Mouse (Mus musculus) forebrain, postnatal 0 days (tissue): ENCODE measurements around the gene Fcgrt. TPM values are rescaled to one million over a fixed set of nuclear protein-coding genes. Genes with fewer than 3 reads are reported as not detected.
"Not testable (repeated sequence)": the region's sequence is repeated elsewhere in the genome, so short reads cannot be mapped to it uniquely, and the experiment has no call there.

Experiments used
- ATAC-seq: fragments of 200-750 bp; cut with Nextera tagmentation; 2 replicates; pipeline ENCODE4 v1.8.0; 2017; ENCODE audit warnings: mild to moderate bottlenecking, moderate library complexity
- DNase-seq: peaks from one replicate; pipeline ENCODE4 v3.0.0-alpha.2; 2015
- H3K27ac ChIP-seq: fragments of 300-500 bp; sonication (generic); 2 replicates; pipeline ENCODE4 v1.5.1; 2014; ENCODE audit warnings: low read depth, mild to moderate bottlenecking, antibody characterized with exemption, low read length, moderate library complexity, mixed read lengths
- H3K27me3 ChIP-seq: fragments of 300-500 bp; sonication (generic); 2 replicates; pipeline ENCODE4 v1.6.1; 2014; ENCODE audit warnings: mild to moderate bottlenecking, low read length, mixed read lengths; ENCODE audit not compliant: insufficient read depth
- H3K36me3 ChIP-seq: fragments of 300-500 bp; sonication (generic); 2 replicates; pipeline ENCODE4 v1.6.1; 2014; ENCODE audit warnings: mild to moderate bottlenecking, moderate library complexity; ENCODE audit not compliant: insufficient read depth
- H3K4me1 ChIP-seq: fragments of 300-500 bp; sonication (generic); 2 replicates; pipeline ENCODE4 v1.6.1; 2014; ENCODE audit warnings: antibody characterized with exemption; ENCODE audit not compliant: insufficient read depth
- H3K4me2 ChIP-seq: fragments of 300-500 bp; sonication (generic); 2 replicates; pipeline ENCODE4 v1.6.1; 2014; ENCODE audit warnings: low read depth, mild to moderate bottlenecking, moderate library complexity
- H3K4me3 ChIP-seq: fragments of 300-500 bp; sonication (generic); 2 replicates; pipeline ENCODE4 v1.5.1; 2014; ENCODE audit warnings: low read depth, low read length, mixed read lengths
- H3K9ac ChIP-seq: fragments of 300-500 bp; sonication (generic); 2 replicates; pipeline ENCODE4 v1.6.1; 2014; ENCODE audit warnings: mild to moderate bottlenecking
- H3K9me3 ChIP-seq: fragments of 300-500 bp; sonication (generic); 2 replicates; pipeline ENCODE4 v1.6.1; 2016; ENCODE audit warnings: low read length
- CTCF ChIP-seq: sonication (generic); IDR thresholded peaks from 2 replicates; pipeline ENCODE4 v1.5.1; 2016; ENCODE audit warnings: antibody characterized with exemption, control low read depth, low read depth
- WGBS: fragments of 180-500 bp; shearing (Covaris S2); extraction: QIAGEN DNeasy Blood & Tissue Kit; methylation state at CpG from one replicate; pipeline ENCODE4 v1.1.7; 2014; 5-methylcytosine and 5-hydroxymethylcytosine counted together
- polyA plus RNA-seq: library from polyadenylated mRNA; unstranded; fragments of >200 nt; fragmentation: Nextera tagmentation; extraction: Ambion mirVana; gene quantifications from 2 replicates; pipeline ENCODE4 v1.2.1, GENCODE M21; 2015
- total RNA-seq: library from RNA; depleted of rRNA; stranded (reverse); fragments of >200 nt; gene quantifications from 2 replicates; pipeline ENCODE4 v1.2.3, GENCODE M21; 2014

Gene Fcgrt
- total and polyA plus RNA-seq, 2 experiments from 2014 or later = 29.4 to 35.1 TPM

- no peak overlapping the region for H3K9ac ChIP-seq
Observed at GRCm38 (mm10) chr7:45119780-45120709, 16.4 kb upstream of the Fcgrt start.

DNA sequence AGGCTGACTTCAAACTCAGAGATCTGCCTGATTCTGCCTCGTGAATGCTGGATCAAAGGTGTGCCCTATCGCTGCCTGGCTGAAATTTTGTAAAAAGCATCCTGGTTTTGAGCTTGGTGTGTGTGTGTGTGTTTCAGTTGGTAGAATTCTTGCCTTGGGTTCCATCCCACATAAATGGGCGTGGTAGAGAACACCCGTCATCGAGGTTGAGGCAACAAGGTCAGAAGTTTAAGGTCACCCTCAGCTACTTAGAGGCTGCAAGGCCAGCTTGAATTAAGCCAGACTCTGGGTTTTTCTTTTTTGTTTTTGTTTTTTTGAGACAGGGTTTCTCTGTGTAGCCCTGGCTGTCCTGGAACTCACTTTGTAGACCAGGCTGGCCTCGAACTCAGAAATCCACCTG lies 14.7 kb upstream of the Fcgrt start:
- Histone ChIP-seq H3K27ac (no peak overlapping the region), H3K4me3 (no peak overlapping the region), H3K27me3 (no peaks in the 10 kb centered on the region), H3K9me3 (no peaks in the 10 kb centered on the region), H3K9ac (no peak overlapping the region), H3K36me3 (peaks cover 50% of the 10 kb centered on the region), H3K4me2 (no peak overlapping the region), H3K4me1 (peaks cover 6% of the 10 kb centered on the region)
- no peak for ATAC-seq
- 92% methylated on average over 6 of the region's 6 CpGs for WGBS
- DNase-seq = no peak
- TF ChIP-seq CTCF = no peak

More at GRCm38 (mm10) chr7:45119780-45120709, 16.4 kb upstream of the Fcgrt start:
- Histone ChIP-seq H3K27me3 (no peaks in the 10 kb centered on the region), H3K27ac (no peak overlapping the region), H3K9me3 (no peaks in the 10 kb centered on the region), H3K4me2 (no peak overlapping the region), H3K4me3 (no peak overlapping the region), H3K36me3 (peaks cover 53% of the 10 kb centered on the region), H3K4me1 (peaks cover 11% of the 10 kb centered on the region)
- 78% methylated on average over 5 of the region's 5 CpGs for WGBS
- DNase-seq (no peak), ATAC-seq (no peak)
- no peak for TF ChIP-seq CTCF

- no peak overlapping the region for H3K4me3 ChIP-seq
- WGBS = 88% methylated on average over 8 of the region's 8 CpGs
Observed at GRCm38 (mm10) chr7:45117566-45117965, 13.9 kb upstream of the Fcgrt start.

GRCm38 (mm10) chr7:45113476-45113875 lies 9.8 kb upstream of the Fcgrt start:
- Histone ChIP-seq H3K4me3 (no peak overlapping the region), H3K4me2 (no peak overlapping the region), H3K9ac (no peak overlapping the region), H3K36me3 (peaks cover 10% of the 10 kb centered on the region; the same call in 1 of the 2 replicates), H3K27ac (no peak overlapping the region), H3K9me3 (no peaks in the 10 kb centered on the region), H3K4me1 (no peaks in the 10 kb centered on the region), H3K27me3 (no peaks in the 10 kb centered on the region)
- DNase-seq (no peak), ATAC-seq (no peak)
- TF ChIP-seq CTCF = no peak
- WGBS = 89% methylated on average over 2 of the region's 2 CpGs

More at GRCm38 (mm10) chr7:45117566-45117965, 13.9 kb upstream of the Fcgrt start:
- Histone ChIP-seq H3K27me3 (no peaks in the 10 kb centered on the region), H3K4me1 (no peaks in the 10 kb centered on the region), H3K27ac (no peak overlapping the region), H3K9ac (no peak overlapping the region), H3K9me3 (no peaks in the 10 kb centered on the region), H3K4me2 (no peak overlapping the region), H3K36me3 (peaks cover 47% of the 10 kb centered on the region)
- DNase-seq = no peak
- ATAC-seq = no peak
- no peak for TF ChIP-seq CTCF

- 77% methylated on average over 3 of the region's 3 CpGs for WGBS
- H3K9ac ChIP-seq = no peak overlapping the region
- ATAC-seq = no peak
Observed at GRCm38 (mm10) chr7:45112529-45112928, 8.9 kb upstream of the Fcgrt start.

GRCm38 (mm10) chr7:45111940-45112339 lies 8.3 kb upstream of the Fcgrt start:
- Histone ChIP-seq H3K4me3 (no peak overlapping the region), H3K27me3 (no peaks in the 10 kb centered on the region), H3K27ac (no peak overlapping the region), H3K9ac (no peak overlapping the region), H3K9me3 (no peaks in the 10 kb centered on the region), H3K36me3 (no peaks in the 10 kb centered on the region), H3K4me2 (no peak overlapping the region), H3K4me1 (no peaks in the 10 kb centered on the region)
- no peak for TF ChIP-seq CTCF
- DNase-seq (no peak), ATAC-seq (no peak)
- WGBS = 61% methylated on average over 2 of the region's 2 CpGs

More at GRCm38 (mm10) chr7:45112529-45112928, 8.9 kb upstream of the Fcgrt start:
- Histone ChIP-seq H3K4me3 (no peak overlapping the region), H3K27me3 (no peaks in the 10 kb centered on the region), H3K4me2 (no peak overlapping the region), H3K27ac (no peak overlapping the region), H3K36me3 (peaks cover 1% of the 10 kb centered on the region; the same call in 1 of the 2 replicates), H3K9me3 (no peaks in the 10 kb centered on the region), H3K4me1 (no peaks in the 10 kb centered on the region)
- no peak for DNase-seq
- no peak for TF ChIP-seq CTCF

- ATAC-seq, H3K27me3 ChIP-seq, H3K4me3 ChIP-seq, H3K9ac ChIP-seq, H3K4me2 ChIP-seq, H3K9me3 ChIP-seq, H3K4me1 ChIP-seq, DNase-seq, H3K36me3 ChIP-seq, H3K27ac ChIP-seq: not testable (repeated sequence)
- 90% methylated on average over 4 of the region's 4 CpGs for WGBS
Observed at GRCm38 (mm10) chr7:45110089-45110488, 6.4 kb upstream of the Fcgrt start.
